Mouse (Mus musculus) spleen, adult 2 months (tissue): ENCODE measurements around the gene Fhl2.

Source experiments
- CTCF ChIP-seq: fragments of 200-500 bp; IDR thresholded peaks from 2 replicates; pipeline ENCODE4 v1.5.1; 2011; ENCODE audit warnings: mild to moderate bottlenecking, inconsistent platforms; ENCODE audit not compliant: insufficient read depth, insufficient read length, insufficient replicate concordance; ENCODE audit errors: extremely low read depth
- POLR2A ChIP-seq: fragments of 200-500 bp; IDR thresholded peaks from 2 replicates; pipeline ENCODE4 v1.6.1; 2011; ENCODE audit warnings: low read depth, low read length, inconsistent platforms

- TF ChIP-seq CTCF, result no peak
- no peak for TF ChIP-seq POLR2A
Observed at GRCm38 (mm10) chr1:43169661-43170060, 27.1 kb downstream of the Fhl2 start.
